In the genomic region with DNA sequence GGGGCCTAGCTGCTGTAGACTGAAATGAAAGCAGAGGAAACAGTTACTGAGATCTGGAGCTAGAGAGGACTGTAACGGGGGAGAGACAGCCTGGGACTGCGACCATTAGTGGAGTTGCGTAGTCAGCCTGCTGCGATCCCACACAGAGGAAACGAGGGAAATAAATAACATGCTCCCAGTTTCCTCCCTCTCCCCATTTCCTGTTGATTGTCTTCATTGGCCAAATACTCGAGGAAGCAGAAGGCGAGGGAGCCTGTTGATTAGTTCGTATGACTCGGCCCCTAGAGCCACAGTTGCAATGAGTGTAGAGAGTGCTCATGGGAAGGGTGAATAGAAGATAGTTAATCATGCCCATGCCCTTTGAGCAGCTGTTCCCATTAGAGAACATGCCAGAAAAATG, we compare ENCODE assay signal across 13 mouse cellular contexts.
A peak's percentile ranks its signal among the peaks of the same experiment; 100 is the strongest.
DNase-seq lines count a peak whose midpoint lies in the region; ATAC-seq and TF ChIP-seq lines count a peak whose summit lies in the region.
"Had no signal": no experiment of that assay in that cellular context is flagged by ENCODE, and none has a peak within 500 bp of the region (broad histone marks: within the 10 kb centered on the region; RNA-seq: fewer than 3 reads in every experiment).

No protein-coding gene starts in this region.

- H3K27me3 ChIP-seq in heart, adult 2 months (ENCODE audit: control insufficient read depth, insufficient read depth, low read length): no peaks in the 10 kb centered on the region
- no peaks in the 10 kb centered on the region; the same call in 1 of the 2 replicates for H3K27me3 ChIP-seq in heart, embryonic 12.5 days (replicated peaks)
- no peaks in the 10 kb centered on the region for H3K27me3 ChIP-seq in kidney, embryonic 14.5 days (ENCODE audit: control insufficient read depth, insufficient read depth, low read length)
- 0 out of 2 replicates have a peak, but pooled peaks cover 4% of the 10 kb centered on the region for H3K27me3 ChIP-seq in liver, embryonic 15.5 days
- no peaks in the 10 kb centered on the region for H3K27me3 ChIP-seq in midbrain, embryonic 11.5 days (ENCODE audit: control insufficient read depth, insufficient read depth, low read length)
- H3K27me3 ChIP-seq in hindbrain, postnatal 0 days (ENCODE audit: insufficient read depth, low read length): no peaks in the 10 kb centered on the region
- H3K27me3 ChIP-seq: neural tube, embryonic 13.5 days had no signal

- H3K4me3 ChIP-seq in heart, adult 2 months: no peak overlapping the region
- no peak overlapping the region for H3K4me3 ChIP-seq in heart, embryonic 12.5 days
- H3K4me3 ChIP-seq in kidney, embryonic 14.5 days (ENCODE audit: low read length): no peak overlapping the region
- H3K4me3 ChIP-seq in liver, embryonic 15.5 days (replicated peaks): no peak overlapping the region
- no peak overlapping the region for H3K4me3 ChIP-seq in midbrain, embryonic 11.5 days (ENCODE audit: low read depth, low read length)
- H3K4me3 ChIP-seq in hindbrain, postnatal 0 days (ENCODE audit: low read length): no peak overlapping the region
- H3K4me3 ChIP-seq: erythroblast, embryonic 14.5 days; limb, embryonic 12.5 days; neural tube, embryonic 13.5 days had no signal

- ATAC-seq in heart, embryonic 12.5 days (ENCODE audit: insufficient number of reproducible peaks, low FRiP score): no peak
- no peak for ATAC-seq in kidney, embryonic 14.5 days (ENCODE audit: low FRiP score, low TSS enrichment)
- peak; percentile 63; the same call in 1 of the 2 replicates for ATAC-seq in liver, embryonic 15.5 days (ENCODE audit: insufficient read depth)
- ATAC-seq in midbrain, embryonic 11.5 days (ENCODE audit: low FRiP score): no peak
- ATAC-seq in hindbrain, postnatal 0 days: no peak

- no peaks in the 10 kb centered on the region for H3K9me3 ChIP-seq in heart, embryonic 12.5 days (replicated peaks)
- 0 out of 2 replicates have a peak, but pooled peaks cover 4% of the 10 kb centered on the region for H3K9me3 ChIP-seq in kidney, embryonic 14.5 days (ENCODE audit: control insufficient read depth, low read length)
- H3K9me3 ChIP-seq in liver, embryonic 15.5 days (replicated peaks): no peaks in the 10 kb centered on the region
- H3K9me3 ChIP-seq in midbrain, embryonic 11.5 days (ENCODE audit: control insufficient read depth, low read length): no peaks in the 10 kb centered on the region; the same call in 1 of the 2 replicates
- H3K9me3 ChIP-seq in hindbrain, postnatal 0 days (ENCODE audit: low read length): no peaks in the 10 kb centered on the region

- no peak overlapping the region for H3K9ac ChIP-seq in heart, adult 2 months (ENCODE audit: low read depth, low read length)
- H3K9ac ChIP-seq in heart, embryonic 12.5 days: no peak overlapping the region
- no peak overlapping the region for H3K9ac ChIP-seq in kidney, embryonic 14.5 days (ENCODE audit: low read depth, low read length)
- H3K9ac ChIP-seq in liver, embryonic 15.5 days: no peak overlapping the region
- H3K9ac ChIP-seq in midbrain, embryonic 11.5 days (ENCODE audit: low read length): no peak overlapping the region
- no peak overlapping the region for H3K9ac ChIP-seq in hindbrain, postnatal 0 days (replicated peaks; ENCODE audit: low read length)
- H3K9ac ChIP-seq: limb, embryonic 12.5 days; neural tube, embryonic 13.5 days had no signal

- no peaks in the 10 kb centered on the region for H3K79me2 ChIP-seq in heart, adult 2 months (replicated peaks; ENCODE audit: control insufficient read depth, insufficient read depth, low read length)

- H3K4me1 ChIP-seq in heart, adult 2 months (ENCODE audit: control insufficient read depth, insufficient read depth, low read length): peaks cover 8% of the 10 kb centered on the region
- H3K4me1 ChIP-seq in heart, embryonic 12.5 days (replicated peaks): no peaks in the 10 kb centered on the region
- peaks cover 4% of the 10 kb centered on the region; the same call in 1 of the 2 replicates for H3K4me1 ChIP-seq in kidney, embryonic 14.5 days (ENCODE audit: control insufficient read depth, insufficient read depth, low read length)
- H3K4me1 ChIP-seq in liver, embryonic 15.5 days (replicated peaks): no peaks in the 10 kb centered on the region
- H3K4me1 ChIP-seq in midbrain, embryonic 11.5 days (ENCODE audit: control insufficient read depth, insufficient read depth, low read length): no peaks in the 10 kb centered on the region
- H3K4me1 ChIP-seq in hindbrain, postnatal 0 days (ENCODE audit: insufficient read depth, low read length): no peaks in the 10 kb centered on the region

- H3K4me2 ChIP-seq in heart, embryonic 12.5 days: no peak overlapping the region
- H3K4me2 ChIP-seq in kidney, embryonic 14.5 days (replicated peaks; ENCODE audit: low read depth, low read length): no peak overlapping the region
- no peak overlapping the region for H3K4me2 ChIP-seq in liver, embryonic 15.5 days
- H3K4me2 ChIP-seq in midbrain, embryonic 11.5 days: no peak overlapping the region
- H3K4me2 ChIP-seq in hindbrain, postnatal 0 days (ENCODE audit: low read depth, low read length): no peak overlapping the region
- H3K4me2 ChIP-seq: limb, embryonic 12.5 days; neural tube, embryonic 13.5 days had no signal

- peak overlapping the region; percentile 29 for H3K27ac ChIP-seq in heart, adult 2 months
- no peak overlapping the region; the same call in 1 of the 2 replicates for H3K27ac ChIP-seq in heart, embryonic 12.5 days (ENCODE audit: poor library complexity, severe bottlenecking)
- H3K27ac ChIP-seq in kidney, embryonic 14.5 days (ENCODE audit: low read depth, low read length): peak overlapping the region; percentile 39; the same call in 1 of the 2 replicates
- H3K27ac ChIP-seq in liver, embryonic 15.5 days (replicated peaks): no peak overlapping the region
- no peak overlapping the region for H3K27ac ChIP-seq in midbrain, embryonic 11.5 days (ENCODE audit: low read depth, low read length)
- H3K27ac ChIP-seq in hindbrain, postnatal 0 days: no peak overlapping the region
- H3K27ac ChIP-seq: limb, embryonic 12.5 days; neural tube, embryonic 13.5 days had no signal

- TF ChIP-seq CTCF in heart, adult 2 months (IDR thresholded peaks at IDR 0.05): no peak
- TF ChIP-seq CTCF in hindbrain, postnatal 0 days (IDR thresholded peaks at IDR 0.05; ENCODE audit: low read depth): no peak

- TF ChIP-seq POLR2A in heart, adult 2 months (IDR thresholded peaks at IDR 0.05; ENCODE audit: insufficient read depth, low read depth, low read length): no peak

- peak in 1 of 2 experiments; percentile 31 for DNase-seq in heart, adult 2 months
- DNase-seq in heart, adult 9 months (ENCODE audit: low spot score in 2 of 2): peak; percentile 36 to 57
- no peak for DNase-seq in midbrain, embryonic 11.5 days (ENCODE audit: low spot score, missing footprints)
- DNase-seq in right cerebral cortex, postnatal 25 days: no peak
- DNase-seq in hindbrain, postnatal 0 days (ENCODE audit: low spot score): no peak
- DNase-seq: midbrain, embryonic 14.5 days; thymus, adult 18-20 months had no signal

- intact Hi-C loops in heart, adult 2 months (cut with DNase I): no loop called here

- 35% methylated on average over 9 of the region's 9 CpGs for WGBS in heart, adult 2 months
- 56% methylated on average over 9 of the region's 9 CpGs for WGBS in heart, embryonic 12.5 days
- WGBS in kidney, embryonic 14.5 days: 48% methylated on average over 9 of the region's 9 CpGs
- WGBS in liver, embryonic 15.5 days (ENCODE audit: insufficient replicate concordance): 27% methylated on average over 9 of the region's 9 CpGs
- WGBS in midbrain, embryonic 11.5 days: 87% methylated on average over 9 of the region's 9 CpGs
- WGBS in hindbrain, postnatal 0 days: 68% methylated on average over 9 of the region's 9 CpGs

- peaks cover 3% of the 10 kb centered on the region; the same call in 1 of the 2 replicates for H3K36me3 ChIP-seq in heart, adult 2 months (ENCODE audit: control insufficient read depth, insufficient read depth, low read length)
- H3K36me3 ChIP-seq in heart, embryonic 12.5 days: no peaks in the 10 kb centered on the region
- H3K36me3 ChIP-seq in kidney, embryonic 14.5 days (ENCODE audit: control insufficient read depth, insufficient read depth, low read length): no peaks in the 10 kb centered on the region
- H3K36me3 ChIP-seq in liver, embryonic 15.5 days (replicated peaks): no peaks in the 10 kb centered on the region
- no peaks in the 10 kb centered on the region for H3K36me3 ChIP-seq in midbrain, embryonic 11.5 days (ENCODE audit: control insufficient read depth, insufficient read depth, low read length)
- no peaks in the 10 kb centered on the region for H3K36me3 ChIP-seq in hindbrain, postnatal 0 days (ENCODE audit: insufficient read depth, low read length)
- H3K36me3 ChIP-seq: limb, embryonic 12.5 days; neural tube, embryonic 13.5 days had no signal

- no peak for TF ChIP-seq EP300 in heart, adult 2 months (IDR thresholded peaks at IDR 0.05; ENCODE audit: insufficient read depth, low read depth, low read length)

Comparison
In these comparisons a context has a peak if more than half of its experiments do, and no peak if none do; other contexts are left out.
1. H3K27ac ChIP-seq: peak in heart, adult 2 months (single experiment) and kidney, embryonic 14.5 days (single experiment); none in heart, embryonic 12.5 days (single experiment), liver, embryonic 15.5 days (single experiment), midbrain, embryonic 11.5 days (single experiment) and hindbrain, postnatal 0 days (single experiment).
2. DNase-seq: peak in heart, adult 9 months (2 of 2); none in midbrain, embryonic 11.5 days (single experiment), right cerebral cortex, postnatal 25 days (single experiment) and hindbrain, postnatal 0 days (single experiment).